Mouse (Mus musculus): ENCODE data around the gene Hpca.

GRCm38 (mm10) chr4:129146392-129146791 lies 24.6 kb upstream of the Hpca start:
- TF ChIP-seq POLR2A (IDR thresholded peaks at IDR 0.05; ENCODE audit: extremely low read depth, insufficient read depth, low read length) = no peak
- TF ChIP-seq CTCF (IDR thresholded peaks at IDR 0.05; ENCODE audit: extremely low read depth, insufficient read depth, low read length) = no peak

Measured in cortical plate, adult 2 months (tissue).